Mouse (Mus musculus): ENCODE data around the gene Prm1. TPM values are rescaled to one million over a fixed set of nuclear protein-coding genes. Genes with fewer than 3 reads are reported as not detected.

The Prm1 gene
- total RNA-seq, 1 experiment = not detected

DNA sequence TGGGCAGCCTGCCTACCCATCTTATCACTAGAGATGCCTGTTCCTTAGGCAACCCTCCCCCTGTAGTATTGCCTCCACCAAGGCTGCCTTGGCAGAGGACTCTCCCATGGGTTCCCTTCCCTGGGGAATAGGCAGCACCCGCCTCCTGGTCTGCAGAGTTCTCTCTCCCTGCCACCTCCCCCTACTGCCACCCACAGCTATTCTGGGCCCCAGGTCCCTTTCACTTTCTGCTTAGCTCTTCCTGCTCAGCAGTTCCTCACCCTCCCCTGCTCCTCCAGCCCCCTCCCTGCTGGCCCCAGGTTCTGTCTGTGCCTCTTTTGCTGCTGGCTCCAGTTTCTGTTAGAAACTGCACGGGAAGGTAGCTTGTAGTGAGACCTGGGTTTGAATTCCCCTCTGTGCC is 36.0 kb downstream of the Prm1 start:
- Histone ChIP-seq H3K9me3 (ENCODE audit: control insufficient read depth, insufficient read depth, low read depth, low read length) (no peaks in the 10 kb centered on the region), H3K4me1 (ENCODE audit: control insufficient read depth in 2 of 2, insufficient read depth in 2 of 2, low read length in 2 of 2, poor library complexity in 1 of 2) (no peaks in the 10 kb centered on the region), H3K27ac (ENCODE audit: insufficient read depth, low read depth, low read length, poor library complexity, severe bottlenecking) (no peak overlapping the region), H3K4me3 (ENCODE audit: insufficient read depth in 1 of 2, low read depth in 1 of 2, low read length in 2 of 2, poor library complexity in 1 of 2, severe bottlenecking in 1 of 2) (no peak overlapping the region), H3K9ac (ENCODE audit: insufficient read depth, low read depth, low read length, poor library complexity, severe bottlenecking) (no peak overlapping the region), H3K36me3 (ENCODE audit: control insufficient read depth, insufficient read depth, low read length, poor library complexity, severe bottlenecking) (no peaks in the 10 kb centered on the region)
- in situ Hi-C loops (cut with MboI; ENCODE audit: low sequenced_read_pairs in 2 of 2, unreplicated experiment in 2 of 2) = no loop called here
- DNase-seq (ENCODE audit: low read depth, low spot score) = no peak
- TF ChIP-seq MAFK (IDR thresholded peaks at IDR 0.05; ENCODE audit: insufficient read depth, low read depth, low read length) = no peak
- no peak for TF ChIP-seq ZC3H11A (IDR thresholded peaks at IDR 0.05; ENCODE audit: borderline replicate concordance, low read depth, low read length)
- TF ChIP-seq ZNF384 (IDR thresholded peaks at IDR 0.05; ENCODE audit: low read depth, low read length) = no peak

DNA sequence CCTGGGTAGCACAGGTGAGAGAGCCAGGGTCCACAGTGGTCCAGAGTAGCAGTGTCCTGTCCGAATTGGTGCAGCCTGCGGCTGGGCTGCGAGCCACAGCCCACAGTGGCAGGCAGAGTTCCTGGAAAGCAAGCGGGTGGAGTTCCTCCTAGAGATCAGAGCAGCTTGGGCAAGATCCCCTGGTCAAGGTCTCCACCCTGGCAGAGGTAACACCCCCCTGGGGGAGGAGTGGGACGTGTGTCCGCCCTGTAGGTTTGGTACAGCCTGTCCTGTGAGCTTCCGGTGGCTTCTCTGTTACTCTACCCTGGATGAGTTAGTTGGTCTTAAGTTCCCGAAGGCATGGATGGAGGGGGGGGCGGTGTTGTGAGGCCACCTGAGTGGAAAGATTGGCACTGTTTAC is 36.8 kb downstream of the Prm1 start:
- in situ Hi-C loops (cut with MboI; ENCODE audit: low sequenced_read_pairs in 2 of 2, unreplicated experiment in 2 of 2) = no loop called here
- Histone ChIP-seq H3K4me3 (ENCODE audit: insufficient read depth in 1 of 2, low read depth in 1 of 2, low read length in 2 of 2, poor library complexity in 1 of 2, severe bottlenecking in 1 of 2) (no peak overlapping the region), H3K9me3 (ENCODE audit: control insufficient read depth, insufficient read depth, low read depth, low read length) (no peaks in the 10 kb centered on the region), H3K9ac (ENCODE audit: insufficient read depth, low read depth, low read length, poor library complexity, severe bottlenecking) (no peak overlapping the region), H3K4me1 (ENCODE audit: control insufficient read depth in 2 of 2, insufficient read depth in 2 of 2, low read length in 2 of 2, poor library complexity in 1 of 2) (no peaks in the 10 kb centered on the region), H3K27ac (ENCODE audit: insufficient read depth, low read depth, low read length, poor library complexity, severe bottlenecking) (no peak overlapping the region), H3K36me3 (ENCODE audit: control insufficient read depth, insufficient read depth, low read length, poor library complexity, severe bottlenecking) (no peaks in the 10 kb centered on the region)
- TF ChIP-seq ZC3H11A (IDR thresholded peaks at IDR 0.05; ENCODE audit: borderline replicate concordance, low read depth, low read length) (no peak), HCFC1 (IDR thresholded peaks at IDR 0.05; ENCODE audit: borderline replicate concordance, insufficient read depth, low read length) (no peak), ZNF384 (IDR thresholded peaks at IDR 0.05; ENCODE audit: low read depth, low read length) (no peak), MAFK (IDR thresholded peaks at IDR 0.05; ENCODE audit: insufficient read depth, low read depth, low read length) (no peak), CHD2 (IDR thresholded peaks at IDR 0.05; ENCODE audit: low read depth, low read length) (no peak)
- DNase-seq (ENCODE audit: low read depth, low spot score) = no peak

DNA sequence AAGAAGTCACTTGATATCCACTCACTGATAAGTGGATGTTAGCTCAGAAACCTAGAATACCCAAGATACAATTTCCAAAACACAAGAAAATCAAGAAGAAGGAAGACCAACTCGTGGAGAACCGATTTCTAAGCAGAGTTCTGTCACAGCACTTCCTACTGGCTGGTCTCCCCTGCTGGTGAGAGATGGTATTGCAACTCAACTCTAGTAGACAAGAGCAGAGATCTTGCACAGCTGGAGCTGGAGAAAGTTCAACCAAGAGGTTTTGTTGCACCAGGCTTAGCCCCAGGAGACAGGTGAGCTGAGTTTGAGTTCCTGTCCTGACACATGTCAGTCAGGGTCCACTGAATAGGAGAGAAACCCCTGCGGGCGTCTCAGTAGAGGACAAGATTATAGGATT is 38.5 kb downstream of the Prm1 start:
- in situ Hi-C loops (cut with MboI; ENCODE audit: low sequenced_read_pairs in 2 of 2, unreplicated experiment in 2 of 2) = no loop called here
- DNase-seq (ENCODE audit: low read depth, low spot score) = peak; percentile 74

DNA sequence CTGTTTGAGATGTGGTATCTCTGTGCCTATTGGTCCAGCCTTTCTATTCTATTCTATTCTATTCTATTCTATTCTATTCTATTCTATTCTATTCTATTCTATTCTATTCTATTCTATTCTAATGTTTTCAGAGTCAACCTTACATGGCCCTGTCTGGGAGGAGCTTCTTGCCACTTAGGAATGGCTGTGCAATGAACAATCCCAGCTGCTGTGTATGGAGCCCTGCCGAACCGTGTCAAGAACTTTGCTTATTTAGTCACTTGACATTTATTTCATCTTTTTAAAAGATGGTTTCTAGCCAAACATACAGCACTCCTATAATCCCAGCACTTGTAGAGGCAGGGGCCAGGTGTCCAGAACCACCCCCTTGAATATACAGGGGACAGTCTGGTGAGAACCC is 41.3 kb downstream of the Prm1 start:
- peaks cover 0 to 2% of the 10 kb centered on the region in 2 experiments; a peak in 1 of 4 replicates for H3K4me1 ChIP-seq (ENCODE audit: control insufficient read depth in 2 of 2, insufficient read depth in 2 of 2, low read length in 2 of 2, poor library complexity in 1 of 2)
- no peak overlapping the region for H3K9ac ChIP-seq (ENCODE audit: insufficient read depth, low read depth, low read length, poor library complexity, severe bottlenecking)
- in situ Hi-C loops (cut with MboI; ENCODE audit: low sequenced_read_pairs in 2 of 2, unreplicated experiment in 2 of 2) = no loop called here
- H3K27ac ChIP-seq (ENCODE audit: insufficient read depth, low read depth, low read length, poor library complexity, severe bottlenecking) = no peak overlapping the region
- H3K9me3 ChIP-seq (ENCODE audit: control insufficient read depth, insufficient read depth, low read depth, low read length) = no peaks in the 10 kb centered on the region
- TF ChIP-seq CHD2 (IDR thresholded peaks at IDR 0.05; ENCODE audit: low read depth, low read length) = no peak
- TF ChIP-seq ZNF384 (IDR thresholded peaks at IDR 0.05; ENCODE audit: low read depth, low read length) = no peak
- no peak for TF ChIP-seq ZC3H11A (IDR thresholded peaks at IDR 0.05; ENCODE audit: borderline replicate concordance, low read depth, low read length)
- no peak for DNase-seq (ENCODE audit: low read depth, low spot score)
- H3K4me3 ChIP-seq (ENCODE audit: insufficient read depth in 1 of 2, low read depth in 1 of 2, low read length in 2 of 2, poor library complexity in 1 of 2, severe bottlenecking in 1 of 2) = no peak overlapping the region
- no peaks in the 10 kb centered on the region for H3K36me3 ChIP-seq (ENCODE audit: control insufficient read depth, insufficient read depth, low read length, poor library complexity, severe bottlenecking)

More for the DNA sequence above, 38.5 kb downstream of the Prm1 start:
- no peak for TF ChIP-seq MAFK (IDR thresholded peaks at IDR 0.05; ENCODE audit: insufficient read depth, low read depth, low read length)
- TF ChIP-seq ZC3H11A (IDR thresholded peaks at IDR 0.05; ENCODE audit: borderline replicate concordance, low read depth, low read length) = no peak
- TF ChIP-seq CHD2 (IDR thresholded peaks at IDR 0.05; ENCODE audit: low read depth, low read length) = no peak
- no peak for TF ChIP-seq HCFC1 (IDR thresholded peaks at IDR 0.05; ENCODE audit: borderline replicate concordance, insufficient read depth, low read length)
- TF ChIP-seq ZNF384 (IDR thresholded peaks at IDR 0.05; ENCODE audit: low read depth, low read length) = no peak
- no peak overlapping the region for H3K9ac ChIP-seq (ENCODE audit: insufficient read depth, low read depth, low read length, poor library complexity, severe bottlenecking)
- H3K27ac ChIP-seq (ENCODE audit: insufficient read depth, low read depth, low read length, poor library complexity, severe bottlenecking) = no peak overlapping the region
- H3K36me3 ChIP-seq (ENCODE audit: control insufficient read depth, insufficient read depth, low read length, poor library complexity, severe bottlenecking) = no peaks in the 10 kb centered on the region
- no peaks in the 10 kb centered on the region for H3K9me3 ChIP-seq (ENCODE audit: control insufficient read depth, insufficient read depth, low read depth, low read length)
- no peak overlapping the region for H3K4me3 ChIP-seq (ENCODE audit: insufficient read depth in 1 of 2, low read depth in 1 of 2, low read length in 2 of 2, poor library complexity in 1 of 2, severe bottlenecking in 1 of 2)
- no peaks in the 10 kb centered on the region for H3K4me1 ChIP-seq (ENCODE audit: control insufficient read depth in 2 of 2, insufficient read depth in 2 of 2, low read length in 2 of 2, poor library complexity in 1 of 2)

DNA sequence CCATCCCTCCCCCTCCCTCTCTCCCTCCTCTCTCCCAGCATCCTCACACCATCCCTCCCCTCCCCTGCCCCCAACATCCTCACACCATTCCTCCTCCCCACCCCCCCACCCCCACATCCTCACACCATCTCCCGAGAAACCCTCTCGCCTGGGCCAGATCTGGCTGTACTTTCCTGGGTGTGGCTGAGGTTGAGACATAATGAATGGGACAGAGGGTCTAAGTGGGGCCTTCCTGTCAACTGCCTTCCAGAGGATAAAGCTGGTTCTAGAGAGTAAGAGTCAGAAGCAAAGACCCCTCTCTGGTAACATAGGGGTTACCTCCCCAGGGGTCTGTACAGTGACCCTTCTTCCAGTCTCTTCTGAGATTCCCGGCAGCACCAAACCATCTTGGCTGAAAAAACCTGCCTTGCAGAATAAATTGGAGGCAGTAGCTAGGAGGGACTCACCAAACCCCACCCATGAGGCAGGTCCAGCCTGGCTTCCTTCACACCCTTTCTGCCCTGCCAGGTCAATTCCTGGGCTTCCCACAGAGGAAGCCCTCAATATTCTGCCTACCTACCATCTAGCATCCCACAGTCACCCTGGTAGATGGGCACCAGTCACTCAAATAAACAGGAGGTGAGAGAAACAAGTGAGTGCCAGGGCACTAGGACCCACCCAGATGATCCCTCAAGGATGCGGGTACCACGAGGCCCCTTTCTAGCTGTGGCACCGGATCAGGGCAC is 41.9 kb downstream of the Prm1 start:
- Histone ChIP-seq H3K27ac (ENCODE audit: insufficient read depth, low read depth, low read length, poor library complexity, severe bottlenecking) (no peak overlapping the region), H3K4me1 (ENCODE audit: control insufficient read depth in 2 of 2, insufficient read depth in 2 of 2, low read length in 2 of 2, poor library complexity in 1 of 2) (peaks cover 0 to 2% of the 10 kb centered on the region in 2 experiments; a peak in 1 of 4 replicates), H3K9me3 (ENCODE audit: control insufficient read depth, insufficient read depth, low read depth, low read length) (no peaks in the 10 kb centered on the region), H3K9ac (ENCODE audit: insufficient read depth, low read depth, low read length, poor library complexity, severe bottlenecking) (no peak overlapping the region), H3K4me3 (ENCODE audit: insufficient read depth in 1 of 2, low read depth in 1 of 2, low read length in 2 of 2, poor library complexity in 1 of 2, severe bottlenecking in 1 of 2) (no peak overlapping the region), H3K36me3 (ENCODE audit: control insufficient read depth, insufficient read depth, low read length, poor library complexity, severe bottlenecking) (no peaks in the 10 kb centered on the region)
- no peak for DNase-seq (ENCODE audit: low read depth, low spot score)
- TF ChIP-seq ZC3H11A (IDR thresholded peaks at IDR 0.05; ENCODE audit: borderline replicate concordance, low read depth, low read length) (no peak), MAFK (IDR thresholded peaks at IDR 0.05; ENCODE audit: insufficient read depth, low read depth, low read length) (no peak), ZNF384 (IDR thresholded peaks at IDR 0.05; ENCODE audit: low read depth, low read length) (no peak), CHD2 (IDR thresholded peaks at IDR 0.05; ENCODE audit: low read depth, low read length) (no peak), HCFC1 (IDR thresholded peaks at IDR 0.05; ENCODE audit: borderline replicate concordance, insufficient read depth, low read length) (no peak)
- in situ Hi-C loops (cut with MboI; ENCODE audit: low sequenced_read_pairs in 2 of 2, unreplicated experiment in 2 of 2) = no loop called here

Data from ES-E14 (cell line).